Mouse (Mus musculus) C2C12 (cell line): Measurements from ENCODE around the gene Tcl1b3. TPM values are rescaled to one million over a fixed set of nuclear protein-coding genes. Genes with fewer than 3 reads are reported as not detected.

Source experiments
- H3K27me3 ChIP-seq: one replicate; pipeline ENCODE4 v1.6.1; 2011; ENCODE audit not compliant: control insufficient read depth, insufficient read depth, insufficient read length
- H3K36me3 ChIP-seq: one replicate; pipeline ENCODE4 v1.6.1; 2011; ENCODE audit not compliant: control insufficient read depth, insufficient read depth
- H3K4me3 ChIP-seq: one replicate; pipeline ENCODE4 v1.5.1; 2011; ENCODE audit warnings: mild to moderate bottlenecking, control low read depth; ENCODE audit not compliant: poor library complexity, insufficient read depth, severe bottlenecking
- H3K79me2 ChIP-seq: one replicate; pipeline ENCODE4 v1.6.1; 2011; ENCODE audit not compliant: control insufficient read depth, insufficient read depth
- H3K79me3 ChIP-seq: one replicate; pipeline ENCODE4 v1.6.1; 2011; ENCODE audit warnings: low read depth, control low read depth
- H3ac ChIP-seq: one replicate; pipeline ENCODE3; 2011; ENCODE audit warnings: low read depth; ENCODE audit not compliant: control insufficient read depth, insufficient read length
- CEBPB ChIP-seq: IDR thresholded peaks from one replicate; pipeline ENCODE4 v1.6.1; 2011; ENCODE audit warnings: low read depth, mild to moderate bottlenecking, control low read depth, moderate library complexity
- CTCF ChIP-seq: IDR thresholded peaks from one replicate; pipeline ENCODE4 v1.5.1; 2011; ENCODE audit not compliant: control insufficient read depth, insufficient read depth, insufficient read length
- FOSL1 ChIP-seq: IDR thresholded peaks from one replicate; pipeline ENCODE4 v1.8.0; 2011; ENCODE audit warnings: mild to moderate bottlenecking, low read length; ENCODE audit not compliant: poor library complexity, insufficient read depth, severe bottlenecking
- MAX ChIP-seq: IDR thresholded peaks from one replicate; pipeline ENCODE4 v1.6.1; 2011; ENCODE audit warnings: mild to moderate bottlenecking, control low read depth
- MYOD1 ChIP-seq: IDR thresholded peaks from one replicate; pipeline ENCODE4 v1.6.1; 2011; ENCODE audit warnings: low read depth; ENCODE audit not compliant: control insufficient read depth, insufficient read length
- MYOG ChIP-seq: IDR thresholded peaks from one replicate; pipeline ENCODE4 v1.6.1; 2011; ENCODE audit not compliant: control insufficient read depth, insufficient read length; ENCODE audit errors: extremely low read depth
- USF1 ChIP-seq: IDR thresholded peaks from one replicate; pipeline ENCODE4 v1.6.1; 2011; ENCODE audit warnings: low read depth, mild to moderate bottlenecking, control low read depth, moderate library complexity
- polyA plus RNA-seq: library from polyadenylated mRNA; unstranded; fragments of >200 nt; fragmentation: generic; extraction: Trizol; gene quantifications from one replicate; pipeline ENCODE4 v1.2.1, GENCODE M21; 2012; ENCODE audit warnings: missing spikeins

Gene Tcl1b3
- polyA plus RNA-seq, 1 experiment, result not detected

DNA sequence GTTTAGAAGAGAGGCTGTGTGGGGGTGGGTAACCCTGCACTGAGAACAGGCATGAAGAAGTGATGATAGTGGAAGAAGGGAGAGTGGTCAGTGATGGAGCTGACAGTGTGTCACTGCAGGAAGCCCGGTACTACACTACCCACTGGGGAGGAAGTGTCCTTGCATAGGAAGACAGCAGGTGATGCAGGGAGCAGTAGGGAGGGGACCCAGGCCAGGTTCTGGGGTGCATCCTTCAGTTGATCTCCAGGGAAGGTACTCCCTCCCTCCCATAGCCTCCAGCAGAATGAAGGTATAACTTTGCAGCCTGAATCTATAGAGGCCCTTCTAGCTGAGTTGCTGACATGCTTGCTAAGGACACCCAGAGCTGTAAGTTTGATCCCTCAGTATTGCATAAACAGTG lies 16.2 kb downstream of the Tcl1b3 start:
- TF ChIP-seq CEBPB (no peak), FOSL1 (no peak), MYOD1 (no peak), MAX (no peak), USF1 (no peak), CTCF (no peak), MYOG (no peak)
- peaks cover 14% of the 10 kb centered on the region for H3K27me3 ChIP-seq
- no peaks in the 10 kb centered on the region for H3K79me3 ChIP-seq
- no peaks in the 10 kb centered on the region for H3K36me3 ChIP-seq
- no peak overlapping the region for H3K4me3 ChIP-seq
- no peaks in the 10 kb centered on the region for H3K79me2 ChIP-seq
- no peak overlapping the region for H3ac ChIP-seq

- H3K27me3 ChIP-seq, result peaks cover 14% of the 10 kb centered on the region
- no peaks in the 10 kb centered on the region for H3K36me3 ChIP-seq
- TF ChIP-seq CEBPB (no peak), USF1 (no peak), MAX (no peak), FOSL1 (no peak), MYOG (no peak), MYOD1 (no peak), CTCF (no peak)
Measured at GRCm38 (mm10) chr12:105208441-105208840, 17.6 kb downstream of the Tcl1b3 start.

DNA sequence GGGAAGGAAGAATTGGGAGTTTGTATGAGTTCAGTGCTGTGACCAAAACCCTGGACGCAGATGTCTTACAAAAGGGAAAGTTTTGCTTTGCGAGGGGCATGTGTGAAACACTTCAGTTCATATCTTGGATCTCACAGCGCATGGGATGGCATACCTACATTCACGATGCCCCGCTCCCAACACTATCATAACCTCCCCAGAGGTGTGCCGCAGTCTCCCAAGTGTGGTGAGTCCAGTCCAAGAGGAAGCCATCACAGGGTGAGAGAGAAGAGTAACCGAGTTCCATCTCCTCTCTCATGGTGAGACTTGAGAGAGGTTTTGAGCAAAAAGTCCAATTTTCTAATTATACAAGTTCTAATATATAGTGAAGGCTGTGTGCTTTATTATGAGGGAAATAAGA lies 18.4 kb downstream of the Tcl1b3 start:
- TF ChIP-seq MYOG, result no peak
- TF ChIP-seq CTCF, result no peak
- no peak for TF ChIP-seq FOSL1
- no peak for TF ChIP-seq MAX
- TF ChIP-seq USF1, result no peak
- TF ChIP-seq MYOD1, result no peak
- no peak for TF ChIP-seq CEBPB
- no peaks in the 10 kb centered on the region for H3K36me3 ChIP-seq
- H3K79me2 ChIP-seq, result no peaks in the 10 kb centered on the region
- H3K27me3 ChIP-seq, result peaks cover 14% of the 10 kb centered on the region
- no peak overlapping the region for H3K4me3 ChIP-seq
- no peak overlapping the region for H3ac ChIP-seq
- H3K79me3 ChIP-seq, result no peaks in the 10 kb centered on the region

More at GRCm38 (mm10) chr12:105208441-105208840, 17.6 kb downstream of the Tcl1b3 start:
- Histone ChIP-seq H3ac (no peak overlapping the region), H3K79me2 (no peaks in the 10 kb centered on the region), H3K79me3 (no peaks in the 10 kb centered on the region), H3K4me3 (no peak overlapping the region)

GRCm38 (mm10) chr12:105217101-105217760 lies 26.4 kb downstream of the Tcl1b3 start:
- H3K36me3 ChIP-seq, result no peaks in the 10 kb centered on the region
- H3K4me3 ChIP-seq, result no peak overlapping the region
- H3K79me3 ChIP-seq, result no peaks in the 10 kb centered on the region
- H3K79me2 ChIP-seq, result no peaks in the 10 kb centered on the region
- TF ChIP-seq CTCF (no peak), MAX (no peak), CEBPB (no peak), MYOG (no peak), FOSL1 (no peak), MYOD1 (no peak), USF1 (no peak)
- H3ac ChIP-seq, result no peak overlapping the region
- peaks cover 10% of the 10 kb centered on the region for H3K27me3 ChIP-seq

DNA sequence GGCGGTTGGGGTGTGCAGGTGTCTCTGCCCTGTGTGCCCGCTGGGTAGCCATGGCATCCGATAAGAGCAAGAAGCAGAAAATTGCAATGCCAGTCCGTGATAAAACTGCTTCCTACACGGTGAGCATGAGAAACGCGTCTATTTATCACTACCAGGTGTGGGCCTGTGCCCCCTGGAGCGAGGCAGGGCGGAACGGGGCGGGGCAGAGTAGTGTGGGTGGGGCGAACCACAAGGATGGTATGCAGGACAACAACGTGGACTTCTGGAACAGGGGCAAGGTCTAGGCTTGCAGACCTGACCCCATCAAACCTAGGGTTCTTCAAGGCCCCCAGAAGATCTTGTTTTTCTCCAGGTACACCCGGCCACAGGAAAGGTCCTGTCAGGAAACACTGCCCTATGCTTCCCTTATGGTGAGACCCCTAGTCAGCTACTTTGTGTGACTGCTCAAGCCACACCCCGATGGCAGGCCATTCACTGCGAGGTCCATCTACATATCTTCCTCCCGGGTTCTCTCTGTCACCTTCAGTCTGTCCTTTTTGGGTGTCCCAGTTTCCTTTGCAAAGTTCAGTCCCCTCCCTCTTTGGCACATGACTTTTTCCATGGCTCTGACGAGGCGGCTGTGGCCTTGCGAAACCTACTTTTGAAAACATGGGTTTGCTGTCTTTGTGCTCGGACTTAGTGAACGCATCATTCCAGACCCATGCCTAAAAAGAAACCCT lies 31.9 kb downstream of the Tcl1b3 start, which contains the start of gene Tcl1:
Gene Tcl1, minus strand, starts transcription at position 193 of the 719 bp plus-strand sequence.
- no peaks in the 10 kb centered on the region for H3K79me2 ChIP-seq
- no peak within 1 kb of the TSS for H3K4me3 ChIP-seq
- no peaks in the 10 kb centered on the region for H3K27me3 ChIP-seq
- no peak within 1 kb of the TSS for H3ac ChIP-seq
- no peaks in the 10 kb centered on the region for H3K79me3 ChIP-seq
- no peaks in the 10 kb centered on the region for H3K36me3 ChIP-seq
- TF ChIP-seq FOSL1 (no peak), MYOD1 (no peak), MAX (no peak), USF1 (no peak), CEBPB (no peak), MYOG (no peak), CTCF (no peak)
